Mouse (Mus musculus) frontal cortex, postnatal 10 days (tissue): ENCODE measurements around the gene Fxyd7.

Experiments used
- DNase-seq, 2 experiments: peaks; one replicate each; pipeline ENCODE4 v3.0.0; 2022; ENCODE audit warnings: low spot score in 2 of 2, mixed read lengths in 1 of 2

Fxyd7 gene

GRCm38 (mm10) chr7:31076492-31076891, 25.2 kb upstream of the Fxyd7 start, which contains the start of gene Fxyd3:
Gene Fxyd3, minus strand, starts transcription at chr7:31076704.
- no peak for DNase-seq

- DNase-seq, result no peak
Measured at GRCm38 (mm10) chr7:31074713-31075069, 23.4 kb upstream of the Fxyd7 start.

GRCm38 (mm10) chr7:31074061-31074712, 22.9 kb upstream of the Fxyd7 start:
- no peak for DNase-seq

- DNase-seq, result no peak
Measured at GRCm38 (mm10) chr7:31073546-31073945, 22.3 kb upstream of the Fxyd7 start.

- DNase-seq, result no peak
Measured at GRCm38 (mm10) chr7:31072326-31072725, 21.1 kb upstream of the Fxyd7 start.

GRCm38 (mm10) chr7:31070324-31070723, 19.1 kb upstream of the Fxyd7 start:
- no peak for DNase-seq

- DNase-seq, result no peak
Measured at GRCm38 (mm10) chr7:31069491-31069890, 18.2 kb upstream of the Fxyd7 start.

- peak in 1 of 2 experiments; percentile 40 for DNase-seq
Measured at GRCm38 (mm10) chr7:31067836-31068235, 16.6 kb upstream of the Fxyd7 start.

- no peak for DNase-seq
Measured at GRCm38 (mm10) chr7:31063074-31063560, 11.8 kb upstream of the Fxyd7 start.

- DNase-seq, result no peak
Measured at GRCm38 (mm10) chr7:31060621-31061010, 9.3 kb upstream of the Fxyd7 start.

GRCm38 (mm10) chr7:31059919-31060620, 8.8 kb upstream of the Fxyd7 start:
- DNase-seq, result no peak

GRCm38 (mm10) chr7:31059108-31059507, 7.8 kb upstream of the Fxyd7 start, which contains the start of gene Lgi4:
Gene Lgi4, plus strand, starts transcription at chr7:31059342.
- DNase-seq, result peak; percentile 78 to 79

- DNase-seq, result no peak
Measured at GRCm38 (mm10) chr7:31058211-31058610, 6.9 kb upstream of the Fxyd7 start.

GRCm38 (mm10) chr7:31057730-31058129, 6.5 kb upstream of the Fxyd7 start:
- DNase-seq, result no peak

GRCm38 (mm10) chr7:31057071-31057470, 5.8 kb upstream of the Fxyd7 start, which contains the start of gene Fxyd1:
Gene Fxyd1, minus strand, starts transcription at chr7:31057199.
- no peak for DNase-seq

GRCm38 (mm10) chr7:31056448-31056847, 5.2 kb upstream of the Fxyd7 start:
- no peak for DNase-seq

GRCm38 (mm10) chr7:31055883-31056282, 4.6 kb upstream of the Fxyd7 start:
- no peak for DNase-seq

GRCm38 (mm10) chr7:31055354-31055824, 4.1 kb upstream of the Fxyd7 start:
- DNase-seq, result peak; percentile 52 to 63

GRCm38 (mm10) chr7:31054661-31055320, 3.5 kb upstream of the Fxyd7 start:
- no peak for DNase-seq

GRCm38 (mm10) chr7:31053882-31054447, 2.7 kb upstream of the Fxyd7 start:
- DNase-seq, result no peak

GRCm38 (mm10) chr7:31052636-31053434, 1.6 kb upstream of the Fxyd7 start:
- DNase-seq, result peak; percentile 68 to 71
